Mouse (Mus musculus): ENCODE measurements around the gene Ccdc22.

DNA sequence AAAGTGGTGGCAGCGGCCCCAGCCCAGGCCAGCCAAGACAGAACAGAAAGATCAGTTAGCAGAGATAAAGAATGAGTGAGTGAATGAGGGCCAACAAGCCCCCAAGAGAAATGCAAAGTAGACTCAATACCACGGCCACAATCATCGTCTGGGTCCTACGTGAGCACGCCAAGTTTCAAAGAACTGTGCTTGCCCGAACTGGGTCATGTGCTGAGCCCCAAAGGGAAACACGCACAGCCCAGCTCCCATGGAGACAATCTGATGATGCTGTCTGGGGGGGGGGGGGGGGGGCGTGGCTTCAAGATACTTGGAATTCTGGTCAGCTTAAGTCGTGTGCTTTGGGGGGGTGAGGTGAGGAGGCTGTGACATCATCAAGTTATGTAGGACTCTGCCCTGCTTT, 37.8 kb downstream of the Ccdc22 start:
- TF ChIP-seq CTCF (IDR thresholded peaks at IDR 0.05; ENCODE audit: borderline replicate concordance, insufficient read depth, low read depth, low read length) = no peak
- no peak for TF ChIP-seq POLR2A (IDR thresholded peaks at IDR 0.05; ENCODE audit: borderline replicate concordance, insufficient read depth, low read length)
